Mouse (Mus musculus) thymus, postnatal 36 days (tissue): ENCODE data around the gene Pign.

Experiments used
- DNase-seq, 2 experiments: peaks; one replicate each; pipeline ENCODE4 v3.0.0; 2022; ENCODE audit warnings: mixed read lengths in 2 of 2

The Pign gene

DNA sequence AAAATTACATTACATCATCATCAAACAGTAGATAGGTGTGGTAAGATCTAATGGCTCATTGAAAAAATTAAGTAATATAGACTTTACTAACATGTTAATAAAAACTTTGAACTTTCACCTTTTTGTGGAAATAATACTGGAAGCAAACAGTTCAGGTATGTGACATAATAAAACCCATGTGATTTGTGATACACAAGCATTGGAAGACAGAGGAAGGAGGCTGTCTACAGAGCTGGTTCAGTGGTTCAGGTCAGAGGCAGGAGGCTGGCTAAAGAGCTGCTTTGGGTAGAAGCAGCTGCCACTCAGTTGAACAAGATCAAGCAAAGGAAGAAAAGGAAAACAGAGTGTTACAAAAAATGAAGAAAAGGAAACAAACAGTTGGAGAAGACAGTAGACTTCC, 107.4 kb downstream of the Pign start:
- no peak for DNase-seq

DNA sequence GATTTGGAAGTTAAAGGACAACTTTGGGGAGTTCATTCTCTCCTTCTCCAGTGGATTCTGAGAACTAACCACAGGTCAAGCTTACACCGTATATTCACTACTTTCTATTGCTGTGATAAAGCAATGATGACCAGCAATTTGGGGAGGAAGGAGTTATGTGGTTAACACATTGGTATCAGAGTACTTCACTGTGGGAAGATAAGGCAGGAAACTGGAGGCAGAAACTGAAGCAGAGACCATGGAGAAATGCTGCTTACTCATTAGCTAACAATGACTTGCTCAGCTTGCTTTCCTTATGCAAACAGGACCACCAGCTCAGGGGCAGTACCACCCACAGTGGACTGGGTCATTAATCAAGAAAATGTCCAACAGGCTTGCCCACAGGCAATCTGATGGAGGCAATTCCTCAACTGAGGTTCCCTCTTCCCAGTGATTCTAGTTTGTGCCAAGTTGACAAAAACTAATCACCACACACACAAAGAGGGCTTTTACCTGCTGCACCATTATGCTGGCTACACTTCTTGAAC, 108.2 kb downstream of the Pign start:
- no peak for DNase-seq

DNA sequence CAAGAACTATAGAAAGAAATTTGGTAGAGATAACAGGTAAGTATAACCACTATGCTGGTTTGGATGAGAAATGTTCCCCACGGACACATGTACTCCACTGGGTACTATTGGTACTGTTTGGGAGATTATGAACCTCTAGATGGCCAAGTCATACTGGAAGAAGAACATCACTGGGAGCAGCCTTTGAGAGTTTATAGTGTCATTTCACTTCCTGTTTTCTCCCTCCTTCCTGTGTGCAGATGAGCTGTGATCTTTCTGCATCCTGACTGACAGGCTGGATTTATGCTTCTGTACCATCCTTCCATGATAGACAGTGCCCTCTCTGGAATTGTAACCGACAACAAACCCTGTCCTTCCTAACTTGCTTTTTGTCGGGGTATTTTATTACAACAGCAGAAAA, 110.3 kb downstream of the Pign start:
- no peak for DNase-seq

DNA sequence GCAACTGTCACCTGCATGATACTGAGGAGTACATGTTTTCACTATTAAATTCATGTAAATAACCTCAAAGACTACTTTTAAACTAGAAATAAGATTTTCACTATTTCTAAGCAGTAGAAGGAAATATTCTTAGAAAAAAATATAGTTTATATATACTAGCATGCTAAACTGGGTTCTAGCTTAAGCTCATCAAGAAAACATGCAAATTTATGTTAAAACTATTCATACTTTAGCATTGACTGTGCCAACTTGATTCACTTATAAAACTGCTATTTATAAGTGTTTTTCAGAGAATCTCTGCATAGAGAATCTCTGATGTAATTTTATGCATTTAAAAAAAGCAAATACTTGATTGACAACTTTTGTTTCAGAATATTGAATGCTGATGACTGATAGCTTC, 113.3 kb downstream of the Pign start:
- DNase-seq, result no peak

DNA sequence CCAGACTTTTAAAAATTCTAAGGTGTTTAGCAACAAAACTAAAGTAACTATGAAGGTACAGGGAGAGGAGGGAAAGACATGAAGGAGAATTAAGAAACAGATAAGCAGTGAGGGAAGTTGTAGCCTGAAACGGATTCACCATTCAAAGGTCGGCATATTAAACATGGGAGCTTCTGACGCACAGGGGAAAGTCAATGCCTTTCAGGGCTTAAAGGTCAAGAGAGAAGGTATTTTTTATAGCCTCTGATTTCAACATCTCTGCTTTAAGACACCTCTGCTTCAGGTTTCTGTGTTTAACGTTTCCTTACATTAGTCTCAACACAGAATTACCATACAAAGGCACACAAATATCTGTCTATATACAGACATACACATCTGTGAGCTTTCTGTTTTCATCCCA, 113.8 kb downstream of the Pign start:
- no peak for DNase-seq

DNA sequence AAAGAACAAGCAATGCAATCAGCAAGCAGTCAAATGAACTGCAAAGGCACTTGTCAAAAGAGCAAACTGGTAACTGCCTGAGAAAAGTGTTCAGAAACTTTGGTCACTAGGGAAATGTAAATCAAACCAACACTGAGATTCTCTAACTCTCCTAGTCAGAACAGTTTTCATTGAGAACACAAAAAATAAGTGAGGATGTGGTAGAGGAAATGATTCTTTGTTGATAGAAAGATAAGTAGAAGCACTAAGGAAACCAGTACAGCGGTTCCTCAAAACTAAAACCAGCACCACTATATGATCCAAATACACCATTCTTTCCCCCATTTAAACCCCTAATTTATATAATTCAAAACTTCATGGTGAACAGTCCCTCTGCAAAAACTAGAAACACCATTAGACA, 120.4 kb downstream of the Pign start:
- DNase-seq, result no peak

DNA sequence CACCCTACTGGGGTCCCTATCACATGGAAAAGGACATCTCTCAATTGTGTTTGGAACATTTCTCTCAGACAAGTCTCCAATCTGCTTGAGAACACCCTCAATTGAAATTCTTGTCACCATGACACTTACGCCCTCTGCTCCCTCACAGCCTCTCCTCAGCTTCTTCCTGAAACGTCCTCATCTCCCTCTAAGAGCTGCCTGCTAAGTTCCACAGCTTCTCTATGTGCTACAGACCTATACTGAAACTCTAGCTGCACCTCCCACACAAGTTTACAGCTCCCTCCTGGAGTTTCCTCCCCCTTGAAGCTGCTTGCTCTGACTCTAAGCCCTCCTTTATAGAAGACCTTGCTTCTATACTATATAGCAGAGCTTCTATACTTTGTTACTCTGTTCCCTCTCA, 139.7 kb downstream of the Pign start:
- DNase-seq, result no peak

DNA sequence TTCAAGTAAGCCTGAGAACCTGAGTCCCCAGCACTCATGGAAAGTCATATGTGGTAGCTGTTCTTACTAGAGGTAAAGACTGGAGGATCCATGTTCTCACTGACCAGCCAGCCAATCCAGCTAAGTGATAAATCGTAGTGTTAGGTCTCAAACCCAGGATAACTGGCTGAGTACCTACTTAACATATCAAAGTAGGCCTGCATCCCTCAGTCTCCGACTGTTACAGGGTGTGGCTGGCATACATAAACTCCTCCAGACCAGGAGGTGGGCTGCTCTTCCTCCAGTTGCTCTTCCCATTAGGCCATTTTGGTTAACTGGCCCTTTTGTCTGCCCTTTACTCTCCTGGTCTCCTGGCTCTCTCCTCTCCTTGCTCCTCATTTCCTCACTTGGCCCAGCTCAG, 141.2 kb downstream of the Pign start:
- DNase-seq, result no peak

DNA sequence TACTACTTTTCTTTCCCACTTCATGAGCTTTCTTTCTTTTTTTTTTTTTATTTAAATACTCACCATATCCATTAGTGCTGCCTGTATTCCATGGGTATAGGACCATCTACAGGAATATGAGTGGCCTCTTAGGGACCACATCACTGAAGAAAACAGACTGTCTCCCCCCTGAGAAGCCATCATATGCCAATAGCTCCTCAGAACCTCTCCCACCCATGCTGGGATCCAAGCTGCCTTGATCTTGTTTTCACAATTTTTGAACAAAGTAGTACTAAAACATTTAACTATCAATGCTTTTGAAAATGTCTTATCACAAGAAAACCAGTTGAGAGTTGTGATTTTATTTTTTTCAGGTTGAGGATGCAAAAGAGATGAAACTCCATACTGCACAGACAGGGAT, 145.4 kb downstream of the Pign start:
- no peak for DNase-seq

DNA sequence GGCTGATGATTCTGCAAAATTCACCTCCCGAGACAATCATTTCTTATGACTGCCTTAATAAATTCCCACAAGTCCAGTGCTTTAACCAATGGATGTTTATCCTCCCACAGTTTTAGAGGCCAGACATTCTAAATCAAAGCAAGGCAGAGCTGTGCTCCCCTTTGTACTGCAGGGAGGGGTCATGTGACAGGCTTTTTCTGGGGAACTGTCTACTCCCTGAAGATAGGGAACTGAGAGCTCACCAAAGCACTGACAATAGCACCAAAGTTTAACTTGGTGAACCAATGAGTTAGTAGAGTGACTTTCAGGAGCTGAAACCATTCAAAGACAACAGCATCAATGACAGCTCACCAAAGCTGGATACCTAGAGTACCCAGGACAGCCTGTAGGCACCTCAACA, 156.4 kb downstream of the Pign start:
- DNase-seq, result no peak

DNA sequence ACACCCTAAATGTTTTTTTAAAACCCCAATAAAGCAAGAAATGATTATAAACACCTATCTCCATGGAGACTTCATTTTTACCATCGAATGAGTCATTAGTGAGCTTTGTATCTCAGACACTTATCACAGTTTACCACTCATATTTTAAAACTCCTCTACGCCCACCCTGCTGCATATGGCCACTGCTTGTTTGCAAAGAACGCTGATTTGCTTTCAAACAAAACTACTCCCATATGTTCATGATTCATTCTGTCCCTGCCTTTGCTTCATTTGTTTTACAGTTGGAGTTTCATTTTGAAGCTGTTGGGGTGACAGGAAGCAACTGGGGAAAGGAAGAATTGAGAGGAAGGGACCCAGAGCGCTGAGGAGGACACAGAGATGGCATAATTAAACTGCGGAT, 170.9 kb downstream of the Pign start:
- no peak for DNase-seq

DNA sequence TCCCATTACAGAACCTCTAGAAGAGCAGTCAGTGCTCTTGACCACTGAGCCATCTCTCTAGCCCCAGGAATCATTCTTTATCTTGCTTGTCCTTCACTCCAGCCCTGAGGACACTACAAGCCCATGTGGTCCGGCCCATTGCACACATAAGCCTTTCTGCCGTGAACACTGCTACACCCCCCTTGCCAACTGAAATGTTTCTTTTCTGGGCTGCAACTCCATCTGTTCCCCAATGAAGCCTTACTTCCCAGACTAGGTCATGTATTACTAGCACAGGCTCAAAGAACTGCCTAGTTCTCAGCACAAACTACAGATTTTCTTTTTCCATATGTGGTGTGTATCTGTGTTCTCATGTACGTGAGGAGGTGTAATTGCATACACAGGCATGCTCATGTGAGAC, 174.0 kb downstream of the Pign start:
- DNase-seq, result no peak

DNA sequence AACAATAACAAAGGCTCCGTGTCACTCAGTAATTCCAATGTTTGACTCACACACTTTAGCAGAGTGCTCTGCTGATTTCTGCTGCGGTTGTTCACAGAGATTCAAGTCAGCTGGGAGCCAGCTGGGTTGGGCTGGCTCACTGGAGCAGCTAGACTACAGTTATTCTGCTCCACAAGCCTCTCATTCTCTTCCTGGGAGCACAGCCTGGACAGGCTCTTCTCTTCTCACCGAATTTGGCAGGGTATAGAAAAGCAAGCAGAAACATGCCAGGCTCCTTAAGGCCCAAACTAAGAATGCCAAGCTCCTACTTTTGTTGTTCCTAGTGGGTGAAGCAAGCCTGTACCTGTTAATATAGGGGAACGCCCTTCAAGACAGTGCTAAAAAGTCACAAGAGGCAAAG, 176.4 kb downstream of the Pign start:
- DNase-seq, result no peak
